Mouse (Mus musculus): ENCODE measurements around the gene Ispd. TPM values are rescaled to one million over a fixed set of nuclear protein-coding genes. Genes with fewer than 3 reads are reported as not detected.
"Not testable (repeated sequence)": the region's sequence is repeated elsewhere in the genome, so short reads cannot be mapped to it uniquely, and the experiment has no call there.

Ispd gene
- polyA plus RNA-seq, 1 experiment from 2014 or later = 13.7 TPM

- peaks cover 11% of the 10 kb centered on the region; the same call in 1 of the 2 replicates for H3K4me1 ChIP-seq (ENCODE audit: control insufficient read depth, insufficient read depth, low read length)
- ATAC-seq (ENCODE audit: insufficient number of reproducible peaks, insufficient read depth, low FRiP score, low read depth); H3K36me3 ChIP-seq (ENCODE audit: control insufficient read depth, insufficient read depth, low read length); H3K4me2 ChIP-seq (replicated peaks; ENCODE audit: low read depth, low read length); H3K27me3 ChIP-seq (ENCODE audit: control insufficient read depth, insufficient read depth, low read length); H3K9me3 ChIP-seq (ENCODE audit: control insufficient read depth, low read depth, low read length); H3K4me3 ChIP-seq (ENCODE audit: low read depth, low read length); H3K27ac ChIP-seq (ENCODE audit: low read length); H3K9ac ChIP-seq (replicated peaks; ENCODE audit: low read depth, low read length): not testable (repeated sequence)
- 78% methylated on average over 3 of the region's 4 CpGs for WGBS
Observed at GRCm38 (mm10) chr12:36376391-36376790, 4.9 kb upstream of the Ispd start.

- Histone ChIP-seq H3K4me1 (ENCODE audit: control insufficient read depth, insufficient read depth, low read length) (peaks cover 14% of the 10 kb centered on the region; the same call in 1 of the 2 replicates), H3K4me2 (replicated peaks; ENCODE audit: low read depth, low read length) (no peak overlapping the region), H3K36me3 (ENCODE audit: control insufficient read depth, insufficient read depth, low read length) (no peaks in the 10 kb centered on the region), H3K9ac (replicated peaks; ENCODE audit: low read depth, low read length) (no peak overlapping the region), H3K4me3 (ENCODE audit: low read depth, low read length) (no peak overlapping the region), H3K9me3 (ENCODE audit: control insufficient read depth, low read depth, low read length) (no peaks in the 10 kb centered on the region), H3K27ac (ENCODE audit: low read length) (no peak overlapping the region), H3K27me3 (ENCODE audit: control insufficient read depth, insufficient read depth, low read length) (no peaks in the 10 kb centered on the region)
- 33% methylated on average over 3 of the region's 3 CpGs for WGBS
- ATAC-seq (ENCODE audit: insufficient number of reproducible peaks, insufficient read depth, low FRiP score, low read depth) = no peak
Observed at GRCm38 (mm10) chr12:36380254-36380653, 996 bp upstream of the Ispd start.

GRCm38 (mm10) chr12:36380806-36381205, 444 bp upstream of the Ispd start:
- Histone ChIP-seq H3K4me2 (replicated peaks; ENCODE audit: low read depth, low read length) (peak overlapping the region; percentile 74), H3K4me3 (ENCODE audit: low read depth, low read length) (peak overlapping the region; percentile 55; the same call in 1 of the 2 replicates), H3K27ac (ENCODE audit: low read length) (peak overlapping the region; percentile 97; the same call in 1 of the 2 replicates), H3K9me3 (ENCODE audit: control insufficient read depth, low read depth, low read length) (no peaks in the 10 kb centered on the region), H3K9ac (replicated peaks; ENCODE audit: low read depth, low read length) (peak overlapping the region; percentile 94; the same call in 1 of the 2 replicates), H3K36me3 (ENCODE audit: control insufficient read depth, insufficient read depth, low read length) (no peaks in the 10 kb centered on the region), H3K4me1 (ENCODE audit: control insufficient read depth, insufficient read depth, low read length) (peaks cover 14% of the 10 kb centered on the region; the same call in 1 of the 2 replicates), H3K27me3 (ENCODE audit: control insufficient read depth, insufficient read depth, low read length) (no peaks in the 10 kb centered on the region)
- ATAC-seq (ENCODE audit: insufficient number of reproducible peaks, insufficient read depth, low FRiP score, low read depth) = no peak
- 41% methylated on average over 5 of the region's 5 CpGs for WGBS

GRCm38 (mm10) chr12:36385386-36385785, 4.1 kb downstream of the Ispd start:
- H3K36me3 ChIP-seq (ENCODE audit: control insufficient read depth, insufficient read depth, low read length) = no peaks in the 10 kb centered on the region
- no peaks in the 10 kb centered on the region for H3K9me3 ChIP-seq (ENCODE audit: control insufficient read depth, low read depth, low read length)
- no peak overlapping the region for H3K9ac ChIP-seq (replicated peaks; ENCODE audit: low read depth, low read length)
- 28% methylated on average over 6 of the region's 6 CpGs for WGBS
- H3K27me3 ChIP-seq (ENCODE audit: control insufficient read depth, insufficient read depth, low read length) = no peaks in the 10 kb centered on the region
- H3K4me2 ChIP-seq (replicated peaks; ENCODE audit: low read depth, low read length) = no peak overlapping the region
- peaks cover 12% of the 10 kb centered on the region; the same call in 1 of the 2 replicates for H3K4me1 ChIP-seq (ENCODE audit: control insufficient read depth, insufficient read depth, low read length)
- ATAC-seq (ENCODE audit: insufficient number of reproducible peaks, insufficient read depth, low FRiP score, low read depth) = no peak
- H3K27ac ChIP-seq (ENCODE audit: low read length) = no peak overlapping the region
- no peak overlapping the region for H3K4me3 ChIP-seq (ENCODE audit: low read depth, low read length)

GRCm38 (mm10) chr12:36386991-36387390, 5.7 kb downstream of the Ispd start:
- ATAC-seq (ENCODE audit: insufficient number of reproducible peaks, insufficient read depth, low FRiP score, low read depth) = no peak
- peaks cover 3% of the 10 kb centered on the region; the same call in 1 of the 2 replicates for H3K4me1 ChIP-seq (ENCODE audit: control insufficient read depth, insufficient read depth, low read length)
- H3K36me3 ChIP-seq (ENCODE audit: control insufficient read depth, insufficient read depth, low read length) = no peaks in the 10 kb centered on the region
- no peak overlapping the region for H3K4me3 ChIP-seq (ENCODE audit: low read depth, low read length)
- no peak overlapping the region for H3K4me2 ChIP-seq (replicated peaks; ENCODE audit: low read depth, low read length)
- 73% methylated on average over 4 of the region's 4 CpGs for WGBS
- H3K9me3 ChIP-seq (ENCODE audit: control insufficient read depth, low read depth, low read length) = 0 out of 2 replicates have a peak, but pooled peaks cover 4% of the 10 kb centered on the region
- H3K27ac ChIP-seq (ENCODE audit: low read length) = no peak overlapping the region
- no peak overlapping the region for H3K9ac ChIP-seq (replicated peaks; ENCODE audit: low read depth, low read length)
- H3K27me3 ChIP-seq (ENCODE audit: control insufficient read depth, insufficient read depth, low read length) = no peaks in the 10 kb centered on the region

GRCm38 (mm10) chr12:36395115-36395514, 13.9 kb downstream of the Ispd start:
- no peaks in the 10 kb centered on the region for H3K36me3 ChIP-seq (ENCODE audit: control insufficient read depth, insufficient read depth, low read length)
- peaks cover 11% of the 10 kb centered on the region; the same call in 1 of the 2 replicates for H3K9me3 ChIP-seq (ENCODE audit: control insufficient read depth, low read depth, low read length)
- no peak overlapping the region for H3K4me3 ChIP-seq (ENCODE audit: low read depth, low read length)
- H3K27me3 ChIP-seq (ENCODE audit: control insufficient read depth, insufficient read depth, low read length) = no peaks in the 10 kb centered on the region
- H3K4me1 ChIP-seq (ENCODE audit: control insufficient read depth, insufficient read depth, low read length) = no peaks in the 10 kb centered on the region
- ATAC-seq (ENCODE audit: insufficient number of reproducible peaks, insufficient read depth, low FRiP score, low read depth) = no peak
- no peak overlapping the region for H3K9ac ChIP-seq (replicated peaks; ENCODE audit: low read depth, low read length)
- peak overlapping the region; percentile 77; the same call in 1 of the 2 replicates for H3K27ac ChIP-seq (ENCODE audit: low read length)
- 39% methylated on average over 2 of the region's 2 CpGs for WGBS
- H3K4me2 ChIP-seq (replicated peaks; ENCODE audit: low read depth, low read length) = no peak overlapping the region

- no peak for ATAC-seq (ENCODE audit: insufficient number of reproducible peaks, insufficient read depth, low FRiP score, low read depth)
- Histone ChIP-seq H3K27me3 (ENCODE audit: control insufficient read depth, insufficient read depth, low read length) (no peaks in the 10 kb centered on the region), H3K27ac (ENCODE audit: low read length) (no peak overlapping the region), H3K9me3 (ENCODE audit: control insufficient read depth, low read depth, low read length) (no peaks in the 10 kb centered on the region), H3K36me3 (ENCODE audit: control insufficient read depth, insufficient read depth, low read length) (no peaks in the 10 kb centered on the region), H3K4me1 (ENCODE audit: control insufficient read depth, insufficient read depth, low read length) (peaks cover 8% of the 10 kb centered on the region), H3K4me3 (ENCODE audit: low read depth, low read length) (no peak overlapping the region), H3K4me2 (replicated peaks; ENCODE audit: low read depth, low read length) (no peak overlapping the region), H3K9ac (replicated peaks; ENCODE audit: low read depth, low read length) (no peak overlapping the region)
- WGBS = 70% methylated on average over 10 of the region's 10 CpGs
Observed at GRCm38 (mm10) chr12:36423677-36424076, 42.4 kb downstream of the Ispd start.

GRCm38 (mm10) chr12:36425258-36425657, 44.0 kb downstream of the Ispd start:
- H3K4me3 ChIP-seq (ENCODE audit: low read depth, low read length) = no peak overlapping the region
- no peaks in the 10 kb centered on the region for H3K9me3 ChIP-seq (ENCODE audit: control insufficient read depth, low read depth, low read length)
- 89% methylated on average over 7 of the region's 7 CpGs for WGBS
- H3K4me1 ChIP-seq (ENCODE audit: control insufficient read depth, insufficient read depth, low read length) = peaks cover 8% of the 10 kb centered on the region
- ATAC-seq (ENCODE audit: insufficient number of reproducible peaks, insufficient read depth, low FRiP score, low read depth) = no peak
- H3K9ac ChIP-seq (replicated peaks; ENCODE audit: low read depth, low read length) = no peak overlapping the region
- no peaks in the 10 kb centered on the region for H3K27me3 ChIP-seq (ENCODE audit: control insufficient read depth, insufficient read depth, low read length)
- H3K36me3 ChIP-seq (ENCODE audit: control insufficient read depth, insufficient read depth, low read length) = no peaks in the 10 kb centered on the region
- no peak overlapping the region for H3K4me2 ChIP-seq (replicated peaks; ENCODE audit: low read depth, low read length)
- H3K27ac ChIP-seq (ENCODE audit: low read length) = no peak overlapping the region
